In the genomic region with DNA sequence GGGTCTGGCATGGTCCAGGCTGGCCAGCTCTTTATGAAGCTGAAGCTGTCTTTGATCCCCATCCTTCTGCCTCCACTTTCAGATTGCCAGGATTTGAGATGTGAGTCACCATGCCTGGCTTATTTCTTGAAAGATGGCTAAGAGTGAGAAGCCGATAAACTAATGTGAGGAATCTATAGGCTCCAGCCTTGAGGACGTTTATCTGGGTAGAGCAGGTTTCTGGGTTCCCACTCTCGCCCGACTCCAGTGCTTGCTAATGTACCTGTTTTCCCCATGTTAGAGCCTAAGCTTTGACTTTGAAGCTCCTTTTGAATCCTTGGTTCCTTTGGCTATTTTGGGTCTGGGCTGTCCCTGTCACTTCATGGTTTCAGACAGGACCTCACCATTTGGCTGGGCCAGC, we compare ENCODE assay signal across 9 mouse cellular contexts. TPM values are rescaled to one million over a fixed set of nuclear protein-coding genes. Genes with fewer than 3 reads are reported as not detected.
DNase-seq lines count a peak whose midpoint lies in the region; ATAC-seq and TF ChIP-seq lines count a peak whose summit lies in the region.
"Had no signal": no experiment of that assay in that cellular context is flagged by ENCODE, and none has a peak within 500 bp of the region (broad histone marks: within the 10 kb centered on the region; RNA-seq: fewer than 3 reads in every experiment).

No protein-coding gene starts in this region.

- 51% methylated on average over 4 of the region's 4 CpGs for WGBS in lung, embryonic 15.5 days
- WGBS in limb, embryonic 12.5 days: 68% methylated on average over 4 of the region's 4 CpGs
- WGBS in small intestine, adult 2 months: 17% methylated on average over 4 of the region's 4 CpGs

- TF ChIP-seq POLR2A in embryonic fibroblast, embryonic 13.5 days (IDR thresholded peaks at IDR 0.05; ENCODE audit: low read depth, low read length): no peak
- no peak for TF ChIP-seq POLR2A in small intestine, adult 2 months (IDR thresholded peaks at IDR 0.05; ENCODE audit: low read depth, low read length)

- H3K4me3 ChIP-seq in lung, embryonic 15.5 days: peak overlapping the region; percentile 90
- peak overlapping the region; percentile 89 for H3K4me3 ChIP-seq in embryonic fibroblast, embryonic 13.5 days (ENCODE audit: insufficient read depth, low read length)
- H3K4me3 ChIP-seq in limb, embryonic 12.5 days (replicated peaks): peak overlapping the region; percentile 100
- H3K4me3 ChIP-seq in small intestine, adult 2 months (ENCODE audit: low read depth, low read length): peak overlapping the region; percentile 11

- peaks cover 8% of the 10 kb centered on the region for H3K36me3 ChIP-seq in lung, embryonic 15.5 days
- H3K36me3 ChIP-seq in limb, embryonic 12.5 days: peaks cover 27% of the 10 kb centered on the region
- H3K36me3 ChIP-seq in small intestine, adult 2 months (ENCODE audit: control insufficient read depth, insufficient read depth, low read length): peaks cover 3% of the 10 kb centered on the region; the same call in 1 of the 2 replicates

- H3K27ac ChIP-seq in lung, embryonic 15.5 days: no peak overlapping the region
- H3K27ac ChIP-seq in embryonic fibroblast, embryonic 13.5 days (ENCODE audit: insufficient read depth, low read length): no peak overlapping the region
- no peak overlapping the region for H3K27ac ChIP-seq in limb, embryonic 12.5 days
- no peak overlapping the region for H3K27ac ChIP-seq in small intestine, adult 2 months (ENCODE audit: insufficient read depth, low read depth, low read length)

- H3K4me2 ChIP-seq in lung, embryonic 15.5 days: peak overlapping the region; percentile 78
- H3K4me2 ChIP-seq in limb, embryonic 12.5 days: peak overlapping the region; percentile 88

- no peak for TF ChIP-seq CTCF in embryonic fibroblast, embryonic 13.5 days (IDR thresholded peaks at IDR 0.05; ENCODE audit: borderline replicate concordance, insufficient read depth, low read length)
- no peak for TF ChIP-seq CTCF in small intestine, adult 2 months (IDR thresholded peaks at IDR 0.05; ENCODE audit: extremely low read depth, insufficient read length, insufficient replicate concordance, low read depth, low read length)

- H3K4me1 ChIP-seq in lung, embryonic 15.5 days: peaks cover 13% of the 10 kb centered on the region
- H3K4me1 ChIP-seq in embryonic fibroblast, embryonic 13.5 days (ENCODE audit: control insufficient read depth, insufficient read depth, low read length): no peaks in the 10 kb centered on the region
- peaks cover 20% of the 10 kb centered on the region for H3K4me1 ChIP-seq in limb, embryonic 12.5 days (replicated peaks)
- H3K4me1 ChIP-seq in small intestine, adult 2 months (ENCODE audit: control insufficient read depth, insufficient read depth, insufficient read length, low read length): peaks cover 4% of the 10 kb centered on the region; the same call in 1 of the 2 replicates

- no peaks in the 10 kb centered on the region for H3K9me3 ChIP-seq in lung, embryonic 15.5 days
- H3K9me3 ChIP-seq in limb, embryonic 12.5 days: no peaks in the 10 kb centered on the region

- H3K27me3 ChIP-seq in lung, embryonic 15.5 days: no peaks in the 10 kb centered on the region
- H3K27me3 ChIP-seq in limb, embryonic 12.5 days: no peaks in the 10 kb centered on the region
- no peaks in the 10 kb centered on the region for H3K27me3 ChIP-seq in small intestine, adult 2 months (ENCODE audit: control insufficient read depth, insufficient read depth, low read length)

- no peak for DNase-seq in lung, postnatal 14 days
- no peak for DNase-seq in adrenal gland, adult 2 months
- no peak for DNase-seq in kidney, adult 18-20 months
- no peak for DNase-seq in layer of hippocampus, postnatal 14 days (ENCODE audit: low spot score in 2 of 2)

- ATAC-seq in lung, embryonic 15.5 days (ENCODE audit: borderline replicate concordance, extremely low read depth, low FRiP score, low TSS enrichment): no peak
- ATAC-seq in limb, embryonic 12.5 days (ENCODE audit: insufficient number of reproducible peaks, insufficient read depth, low FRiP score, low TSS enrichment, low read depth): no peak

- peak overlapping the region; percentile 89 for H3K9ac ChIP-seq in lung, embryonic 15.5 days
- peak overlapping the region; percentile 95 for H3K9ac ChIP-seq in limb, embryonic 12.5 days (replicated peaks)

RNA-seq across cellular contexts. Expression of gene Eif3b, which starts 1.5 kb away (rescaled TPM):
- 115 and 129 TPM in 2 replicates for polyA plus RNA-seq in lung, embryonic 15.5 days (2015; fragmentation: Nextera tagmentation; extraction: Ambion mirVana)
- 149 and 201 TPM in 2 replicates for polyA plus RNA-seq in embryonic fibroblast, embryonic 13.5 days (2011; ENCODE audit: insufficient read length, low read depth, missing spikeins)
- 187 and 189 TPM in 2 replicates for polyA plus RNA-seq in limb, embryonic 12.5 days (2016; fragmentation: Nextera tagmentation; extraction: Ambion mirVana)
- 40.9 and 68.3 TPM in 2 replicates for polyA plus RNA-seq in small intestine, adult 2 months (2012; rRNA removed)
- total RNA-seq in adrenal gland, adult 2 months (2021): 100 to 1,000 TPM; 161 to 186 TPM
- polyA plus RNA-seq in adrenal gland, adult 2 months (2012; rRNA removed): 86.3 and 128 TPM in 2 replicates
- 100 to 1,000 TPM; 105 to 112 TPM for total RNA-seq in layer of hippocampus, postnatal 14 days (2021)

RNA-seq across cellular contexts. Expression of gene Gm4869, which starts 24.8 kb away (rescaled TPM):
- 0.06 TPM in 1 of 2 replicates, not detected in the other for polyA plus RNA-seq in lung, embryonic 15.5 days (2015; fragmentation: Nextera tagmentation; extraction: Ambion mirVana)
- not detected in 2 replicates for polyA plus RNA-seq in embryonic fibroblast, embryonic 13.5 days (2011; ENCODE audit: insufficient read length, low read depth, missing spikeins)
- not detected in 2 replicates for polyA plus RNA-seq in limb, embryonic 12.5 days (2016; fragmentation: Nextera tagmentation; extraction: Ambion mirVana)
- 0.04 TPM in 1 of 2 replicates, not detected in the other for polyA plus RNA-seq in small intestine, adult 2 months (2012; rRNA removed)
- total RNA-seq in adrenal gland, adult 2 months (2021): under 1 TPM; 0.10 to 0.14 TPM
- polyA plus RNA-seq in adrenal gland, adult 2 months (2012; rRNA removed): 0.03 and 0.10 TPM in 2 replicates
- not detected for total RNA-seq in layer of hippocampus, postnatal 14 days (2021)
- total RNA-seq: megakaryocyte progenitor cell, adult 5-6 weeks had no signal

RNA-seq across cellular contexts. Expression of gene Snx8, which starts 31.6 kb away (rescaled TPM):
- 17.8 and 19.9 TPM in 2 replicates for polyA plus RNA-seq in lung, embryonic 15.5 days (2015; fragmentation: Nextera tagmentation; extraction: Ambion mirVana)
- 15.2 and 16.4 TPM in 2 replicates for polyA plus RNA-seq in embryonic fibroblast, embryonic 13.5 days (2011; ENCODE audit: insufficient read length, low read depth, missing spikeins)
- polyA plus RNA-seq in limb, embryonic 12.5 days (2016; fragmentation: Nextera tagmentation; extraction: Ambion mirVana): 20.0 and 20.5 TPM in 2 replicates
- polyA plus RNA-seq in small intestine, adult 2 months (2012; rRNA removed): 5.0 and 6.6 TPM in 2 replicates
- 10 to 100 TPM; 13.9 to 19.1 TPM for total RNA-seq in adrenal gland, adult 2 months (2021)
- polyA plus RNA-seq in adrenal gland, adult 2 months (2012; rRNA removed): 12.4 and 12.8 TPM in 2 replicates
- 10 to 100 TPM; 13.1 to 13.3 TPM for total RNA-seq in layer of hippocampus, postnatal 14 days (2021)

Comparison
In these comparisons a context has a peak if more than half of its experiments do, and no peak if none do; other contexts are left out.
1. H3K4me3 ChIP-seq: peak in every context shown above with its lines; median percentile 100 in limb, embryonic 12.5 days; 90 in lung, embryonic 15.5 days; 89 in embryonic fibroblast, embryonic 13.5 days; 11 in small intestine, adult 2 months.